Mouse (Mus musculus): ENCODE measurements around the gene Olfr1443. TPM values are rescaled to one million over a fixed set of nuclear protein-coding genes. Genes with fewer than 3 reads are reported as not detected.
"Not testable (repeated sequence)": the region's sequence is repeated elsewhere in the genome, so short reads cannot be mapped to it uniquely, and the experiment has no call there.

The Olfr1443 gene
- total RNA-seq (2022), result not detected

DNA sequence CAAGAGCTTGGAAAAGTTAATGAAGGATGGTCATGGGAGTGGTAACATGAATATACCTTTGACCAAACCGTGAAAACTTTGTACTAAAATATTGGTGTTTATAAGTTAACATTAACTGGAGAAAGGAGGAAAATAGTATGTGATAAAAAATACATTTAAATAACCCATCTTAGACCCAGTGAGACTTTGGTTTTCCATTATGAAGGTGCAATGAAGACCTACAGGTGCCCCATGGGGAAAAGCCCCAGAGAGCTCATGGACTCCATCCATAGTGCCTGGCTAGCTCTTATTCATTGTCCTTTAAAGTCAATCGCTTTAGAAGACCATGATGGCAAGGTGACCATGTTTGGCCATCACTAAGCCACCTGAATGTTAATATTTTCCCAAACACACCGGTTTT, at the start of gene Olfr1443:
TSS of gene Olfr1443 (plus strand) at position 301 of the 400 bp plus-strand sequence.
- DNase-seq, result no peak

DNA sequence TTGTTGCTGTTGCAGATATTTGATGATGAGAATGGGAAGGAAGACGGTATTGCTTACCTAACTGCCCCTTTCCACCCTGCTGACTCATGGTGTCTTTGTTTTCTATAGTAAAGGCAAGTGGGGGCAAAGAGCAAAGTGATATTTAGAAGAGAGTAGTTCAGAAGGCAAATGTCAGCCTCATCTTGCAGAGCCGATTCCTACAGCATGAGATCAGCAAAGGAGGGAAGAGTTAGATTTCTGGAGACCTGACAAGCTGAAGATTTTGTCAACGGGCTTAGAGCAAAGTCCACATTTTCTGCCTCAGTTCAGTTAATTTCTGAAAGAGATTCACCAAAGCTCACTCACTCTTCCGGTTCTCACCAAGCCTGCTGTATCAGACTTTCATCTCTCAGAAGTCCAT, 44.7 kb upstream of the Olfr1443 start, which contains the start of gene Glyat:
TSS of gene Glyat (plus strand) at position 133 of the 400 bp plus-strand sequence.
- no peak for DNase-seq

DNA sequence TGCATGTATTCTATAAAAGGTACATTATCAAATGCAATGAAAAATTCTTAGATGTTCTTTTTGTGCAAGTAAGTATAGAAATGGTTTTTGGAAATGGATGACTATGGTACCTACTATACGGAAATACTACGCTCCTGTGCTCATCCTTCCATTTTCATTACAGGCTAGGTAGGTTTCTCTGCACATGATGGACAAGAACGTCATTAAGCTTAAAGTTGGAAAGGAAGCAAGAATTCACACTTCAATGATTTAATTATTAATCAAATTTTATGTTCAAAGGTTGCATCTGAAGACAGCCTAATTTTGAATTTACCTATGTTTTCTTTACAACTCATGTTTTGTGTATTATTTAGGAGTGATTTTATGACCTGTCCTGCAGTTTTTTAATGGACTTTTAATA, 43.7 kb upstream of the Olfr1443 start:
- no peak for DNase-seq

GRCm38 (mm10) chr19:12634963-12635362, 42.9 kb upstream of the Olfr1443 start:
- DNase-seq, result no peak

DNA sequence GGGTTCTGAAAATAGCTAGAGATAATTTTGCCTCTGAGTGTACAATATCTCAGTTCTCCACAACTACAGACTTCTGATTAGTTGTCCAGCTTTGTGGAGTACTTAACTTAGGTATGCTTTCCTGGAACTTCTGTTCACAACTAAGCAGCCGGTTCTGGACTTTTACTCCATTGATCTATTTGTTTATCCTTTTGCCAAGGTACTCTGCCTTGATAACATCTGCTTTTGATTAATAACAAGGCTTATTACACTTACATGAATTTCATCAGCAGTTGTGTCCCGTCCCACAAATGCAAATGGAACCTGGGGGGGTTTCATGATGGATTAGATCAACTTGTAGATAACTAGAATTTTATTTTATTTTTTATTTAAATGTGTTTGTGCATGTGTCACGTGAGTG, 41.0 kb upstream of the Olfr1443 start:
- no peak for DNase-seq

GRCm38 (mm10) chr19:12638049-12638448, 39.9 kb upstream of the Olfr1443 start:
- no peak for DNase-seq

DNA sequence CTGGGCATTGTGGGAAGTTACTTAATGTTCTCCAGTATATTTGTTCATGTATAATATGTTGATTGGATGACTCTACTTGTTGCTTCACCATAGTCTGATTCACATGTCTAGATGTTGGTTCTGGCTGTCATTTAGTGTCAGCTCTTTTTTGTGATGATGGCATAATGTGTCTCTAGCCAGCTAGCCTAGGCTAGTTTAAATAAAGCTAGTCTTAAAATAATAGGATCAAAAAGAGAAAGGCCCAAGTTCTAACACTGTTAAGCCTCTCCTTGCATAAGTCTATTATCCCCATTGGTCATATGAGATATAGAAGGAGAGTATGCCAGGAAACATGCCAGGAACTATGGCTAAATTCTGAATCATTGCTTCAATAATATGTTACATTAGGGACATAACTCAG, 28.4 kb upstream of the Olfr1443 start:
- no peak for DNase-seq

DNA sequence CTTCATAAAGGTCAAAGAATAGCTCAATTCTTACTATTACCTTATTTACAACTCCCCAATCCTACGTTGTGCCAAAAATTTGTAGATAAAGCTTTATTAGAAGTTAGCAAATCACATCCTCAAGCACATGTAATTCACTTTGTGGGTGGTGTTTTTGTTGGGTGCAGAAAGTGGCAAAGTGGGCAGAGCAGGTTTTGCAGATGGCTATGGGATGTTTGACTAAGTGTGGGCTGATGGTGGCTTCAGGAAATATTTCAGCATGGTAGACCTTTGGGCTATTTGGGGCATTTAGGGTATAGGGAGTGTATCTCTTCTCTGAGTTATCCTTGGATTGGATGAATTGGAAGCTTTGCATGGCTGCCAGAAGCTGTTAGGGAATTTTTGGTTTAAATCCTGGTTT, 11.8 kb upstream of the Olfr1443 start:
- no peak for DNase-seq

DNA sequence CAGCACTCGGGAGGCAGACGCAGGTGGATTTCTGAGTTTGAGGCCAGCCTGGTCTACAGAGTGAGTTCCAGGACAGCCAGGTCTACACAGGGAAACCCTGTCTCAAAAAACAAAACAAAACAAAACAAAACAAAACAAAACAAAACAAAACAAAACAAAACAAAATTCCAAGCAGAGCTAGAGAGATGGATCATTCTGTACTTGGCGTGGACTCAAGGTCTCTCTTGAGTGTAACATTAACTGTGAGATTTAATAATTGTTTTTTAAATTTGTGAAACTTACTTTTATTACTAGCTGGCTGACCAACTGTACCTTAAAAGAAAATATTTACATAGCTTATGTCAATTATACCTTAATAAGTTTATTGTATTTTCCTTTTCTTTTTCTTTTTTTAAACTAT, 9.3 kb upstream of the Olfr1443 start:
- DNase-seq, result not testable (repeated sequence)

DNA sequence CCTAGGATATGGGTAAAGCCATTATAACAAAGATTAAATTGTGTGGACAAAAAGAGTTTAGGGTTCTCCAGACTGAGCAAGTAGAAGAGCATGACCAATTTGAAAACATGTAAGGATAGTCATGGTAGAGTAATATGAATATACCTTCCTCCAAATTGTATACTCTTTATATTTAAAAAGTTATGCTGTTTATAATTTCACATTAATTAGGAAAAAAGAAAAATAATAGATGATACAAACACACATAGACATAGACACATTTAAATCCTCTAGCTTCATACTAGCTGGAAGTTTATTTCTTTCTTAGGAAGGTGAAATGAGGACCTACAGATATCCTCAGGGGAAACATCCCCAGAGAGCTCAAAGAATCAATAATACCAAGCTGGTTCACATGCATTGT, 7.8 kb upstream of the Olfr1443 start, which contains the start of gene Olfr1442:
TSS of gene Olfr1442 (plus strand) at position 301 of the 400 bp plus-strand sequence.
- DNase-seq, result no peak

DNA sequence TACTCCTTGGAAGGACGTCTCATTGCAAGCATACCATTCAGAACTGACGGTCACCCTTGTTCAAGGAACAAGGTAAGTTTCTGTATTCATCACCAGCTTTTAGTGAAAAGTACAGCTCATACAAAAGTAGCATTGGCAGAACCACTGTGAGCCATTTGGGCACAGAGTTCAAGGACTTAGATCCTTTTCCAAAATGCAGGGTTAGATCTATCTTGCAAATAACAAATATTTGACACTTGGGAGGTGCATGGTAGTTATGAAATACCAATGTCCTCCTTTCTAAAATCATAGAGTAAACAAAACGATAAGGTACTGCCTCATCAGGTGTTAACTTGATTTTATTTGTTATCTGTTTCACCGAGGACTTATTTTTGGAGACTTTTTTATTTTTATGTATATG, 6.9 kb upstream of the Olfr1443 start:
- no peak for DNase-seq

DNA sequence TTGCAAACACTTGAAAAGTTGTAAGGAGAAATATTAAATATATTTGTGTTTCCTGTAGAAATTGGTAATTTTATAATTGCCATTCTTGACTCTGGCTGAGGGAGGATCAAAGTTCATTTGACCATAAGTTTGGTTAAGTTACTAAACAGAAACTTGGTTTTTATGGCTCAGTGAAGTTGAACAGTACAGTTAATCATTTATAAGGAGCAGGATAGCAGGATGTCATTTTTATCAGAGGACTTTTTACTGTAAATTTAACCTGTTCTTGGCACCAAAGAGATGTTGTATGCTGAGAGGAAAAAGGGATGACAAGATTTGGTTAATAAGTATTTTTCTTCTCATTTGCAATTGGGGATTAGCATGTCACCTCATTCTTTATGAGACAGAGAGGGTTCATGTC, 6.7 kb downstream of the Olfr1443 start:
- no peak for DNase-seq

GRCm38 (mm10) chr19:12685231-12685630, 7.3 kb downstream of the Olfr1443 start:
- DNase-seq, result no peak

- no peak for DNase-seq
Observed at GRCm38 (mm10) chr19:12695590-12695989, 17.7 kb downstream of the Olfr1443 start, which contains the start of gene Keg1. TSS of gene Keg1 (plus strand) at chr19:12695786.

- DNase-seq, result no peak
Observed at GRCm38 (mm10) chr19:12696221-12696620, 18.3 kb downstream of the Olfr1443 start.

GRCm38 (mm10) chr19:12708458-12708857, 30.5 kb downstream of the Olfr1443 start:
- DNase-seq, result no peak

GRCm38 (mm10) chr19:12708986-12709385, 31.1 kb downstream of the Olfr1443 start:
- DNase-seq, result no peak

DNA sequence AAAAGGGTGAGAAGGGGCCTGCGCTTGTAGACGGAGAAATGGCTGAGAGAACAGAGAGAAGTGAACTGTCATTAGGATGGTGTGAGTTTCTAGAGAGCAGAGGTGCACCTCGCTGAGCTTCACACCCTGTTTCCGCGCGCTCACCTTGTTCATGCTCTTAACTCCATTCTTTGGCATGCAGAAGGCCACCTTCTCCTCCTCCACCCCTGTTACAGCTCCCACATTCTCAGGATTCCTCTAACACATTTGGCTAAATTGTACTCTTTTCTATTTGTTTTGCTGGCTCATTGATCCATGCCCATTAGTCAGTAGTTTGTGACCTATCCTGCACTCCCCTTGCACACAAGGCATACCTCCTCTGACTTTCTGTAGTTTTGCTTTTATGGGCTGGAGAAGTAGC, 41.3 kb downstream of the Olfr1443 start:
- no peak for DNase-seq

GRCm38 (mm10) chr19:12720463-12720862, 42.6 kb downstream of the Olfr1443 start:
- no peak for DNase-seq

- not testable (repeated sequence) for DNase-seq
Observed at GRCm38 (mm10) chr19:12720919-12721318, 43.0 kb downstream of the Olfr1443 start.

- not testable (repeated sequence) for DNase-seq
Observed at GRCm38 (mm10) chr19:12721596-12721995, 43.7 kb downstream of the Olfr1443 start.

- peak; percentile 20 for DNase-seq
Observed at GRCm38 (mm10) chr19:12722308-12722707, 44.4 kb downstream of the Olfr1443 start.

- DNase-seq, result peak; percentile 8
Observed at GRCm38 (mm10) chr19:12725851-12726250, 47.9 kb downstream of the Olfr1443 start.

DNA sequence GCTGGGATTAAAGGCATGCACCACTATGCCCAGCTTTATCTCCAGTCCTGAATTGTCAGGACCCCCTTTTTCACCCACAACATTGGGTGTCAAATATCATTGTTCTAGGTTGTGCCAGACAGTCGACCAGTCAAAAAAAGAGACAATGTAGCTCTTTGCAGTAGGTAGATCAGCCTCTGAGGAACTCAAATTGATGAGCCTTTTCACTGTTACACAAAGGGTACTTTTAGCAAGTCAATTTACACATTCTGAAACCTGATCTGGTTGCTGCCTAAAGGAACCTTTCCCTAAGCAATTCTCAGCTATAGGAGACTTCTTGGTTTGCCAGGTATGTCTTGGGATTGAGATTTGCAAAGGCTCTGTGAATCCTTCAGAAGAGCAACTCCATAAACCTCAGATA, 53.1 kb downstream of the Olfr1443 start:
- no peak for DNase-seq

GRCm38 (mm10) chr19:12731950-12732349, 54.0 kb downstream of the Olfr1443 start:
- no peak for DNase-seq

Measured in adrenal gland, adult 8-10 months (tissue).